Mouse (Mus musculus): ENCODE data around the gene Impg2.

Impg2 gene

GRCm38 (mm10) chr16:56204051-56204450, at the start of gene Impg2:
Gene Impg2, plus strand, starts transcription at chr16:56204313.
- in situ Hi-C loops (cut with MboI, MseI): no loop called here

DNA sequence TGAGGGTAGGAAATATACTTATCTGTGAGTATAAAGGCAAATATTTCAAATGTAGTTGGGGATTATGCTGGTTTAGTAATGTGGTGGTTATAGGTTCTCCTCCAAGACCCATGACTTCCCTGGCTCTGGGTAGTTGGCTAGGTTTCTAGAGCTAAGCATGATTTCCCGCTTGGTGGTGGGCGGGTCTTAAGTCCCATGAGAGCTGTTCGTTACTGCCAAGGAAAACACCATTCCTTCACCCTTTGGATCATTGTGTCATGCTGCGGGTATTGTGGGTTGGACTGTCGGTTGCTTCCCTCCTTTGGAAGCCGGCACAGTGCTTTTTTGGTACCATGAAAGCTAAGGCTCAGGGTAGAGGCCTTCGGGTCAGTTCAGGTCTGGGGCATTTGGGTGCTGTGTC, 40.6 kb upstream of the Impg2 start:
- in situ Hi-C loops (cut with MboI, MseI): no loop called here

- in situ Hi-C loops (cut with MboI, MseI): no loop called here
Measured at GRCm38 (mm10) chr16:56170247-56170646, 33.9 kb upstream of the Impg2 start.

- in situ Hi-C loops (cut with MboI, MseI): no loop called here
Measured at GRCm38 (mm10) chr16:56175867-56176581, 28.1 kb upstream of the Impg2 start.

DNA sequence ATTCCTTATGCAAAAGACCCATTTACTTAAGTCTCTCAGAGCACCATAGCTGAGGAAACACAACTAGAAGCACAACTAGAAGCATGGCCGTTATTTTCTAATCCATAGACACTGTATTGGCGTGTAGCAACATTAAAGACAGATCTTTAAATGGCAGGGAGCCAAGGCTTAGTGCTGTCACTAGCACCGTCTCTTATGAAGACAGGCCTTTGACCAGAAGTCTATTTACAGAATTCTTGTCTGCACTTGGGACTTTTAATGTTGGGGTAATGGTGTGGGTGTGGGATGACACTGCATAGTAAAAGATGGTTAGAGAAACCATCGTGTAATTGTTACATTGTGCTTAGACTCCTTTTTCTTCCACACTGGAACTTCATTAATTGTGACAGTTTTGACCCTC, 17.2 kb upstream of the Impg2 start:
- in situ Hi-C loops (cut with MboI, MseI): no loop called here

- in situ Hi-C loops (cut with MboI, MseI): no loop called here
Measured at GRCm38 (mm10) chr16:56188198-56188597, 15.9 kb upstream of the Impg2 start.

- in situ Hi-C loops (cut with MboI, MseI): no loop called here
Measured at GRCm38 (mm10) chr16:56212740-56213139, 8.6 kb downstream of the Impg2 start.

GRCm38 (mm10) chr16:56227686-56228085, 23.6 kb downstream of the Impg2 start:
- in situ Hi-C loops (cut with MboI, MseI): no loop called here

- in situ Hi-C loops (cut with MboI, MseI): no loop called here
Measured at GRCm38 (mm10) chr16:56229455-56229854, 25.3 kb downstream of the Impg2 start.

GRCm38 (mm10) chr16:56231300-56231699, 27.2 kb downstream of the Impg2 start:
- in situ Hi-C loops (cut with MboI, MseI): no loop called here

- in situ Hi-C loops (cut with MboI, MseI): no loop called here
Measured at GRCm38 (mm10) chr16:56232736-56233135, 28.6 kb downstream of the Impg2 start.

- in situ Hi-C loops (cut with MboI, MseI): no loop called here
Measured at GRCm38 (mm10) chr16:56246031-56246430, 41.9 kb downstream of the Impg2 start.

DNA sequence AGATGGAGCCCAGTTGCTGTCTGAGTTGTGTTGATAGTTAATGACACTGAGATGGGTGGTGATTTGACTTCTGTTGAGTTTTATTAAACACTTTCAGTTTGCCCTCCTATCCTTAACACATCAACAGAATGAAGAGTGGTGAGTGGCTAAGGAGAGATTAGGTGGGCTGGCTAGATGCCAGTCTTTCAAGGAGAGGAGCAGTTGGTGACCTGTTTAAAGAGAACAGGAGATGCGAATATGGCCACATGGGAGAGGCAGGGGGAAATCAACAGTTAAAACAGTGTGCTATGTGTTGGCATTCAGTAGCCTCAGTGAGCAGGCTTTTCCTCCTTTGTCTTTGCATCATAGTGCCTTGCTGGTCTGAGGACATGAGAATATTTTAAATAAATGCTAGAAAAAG, 69.8 kb downstream of the Impg2 start:
- in situ Hi-C loops (cut with MboI, MseI): no loop called here

- in situ Hi-C loops (cut with MboI, MseI): no loop called here
Measured at GRCm38 (mm10) chr16:56279060-56279459, 74.9 kb downstream of the Impg2 start.

GRCm38 (mm10) chr16:56279752-56280151, 75.6 kb downstream of the Impg2 start:
- in situ Hi-C loops (cut with MboI, MseI): loop anchor here (10.0 kb wide), 1 partner anchor 1185 kb away; no protein-coding TSS in a partner anchor

DNA sequence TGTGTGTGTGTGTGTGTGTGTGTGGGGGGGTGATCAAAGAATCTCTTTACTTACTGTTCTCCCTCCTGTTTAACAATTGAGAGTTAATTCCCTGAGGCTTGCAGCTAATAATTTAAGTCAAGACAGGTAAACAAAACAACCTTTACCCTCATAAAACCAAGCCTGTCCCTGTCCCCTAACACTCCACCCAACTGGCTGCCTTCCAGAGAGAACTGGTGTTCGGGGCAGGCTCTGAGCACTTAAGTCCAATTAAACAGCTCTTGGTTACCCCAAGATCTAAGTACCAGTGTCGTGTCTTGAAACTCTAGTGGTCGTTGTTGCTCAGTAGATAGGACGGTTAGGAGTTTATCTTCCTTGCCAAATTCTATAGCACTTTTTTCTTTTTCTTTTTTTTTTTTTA, 77.2 kb downstream of the Impg2 start:
- in situ Hi-C loops (cut with MboI, MseI): loop anchor here (10.0 kb wide), 1 partner anchor 1187 kb away; no protein-coding TSS in a partner anchor

DNA sequence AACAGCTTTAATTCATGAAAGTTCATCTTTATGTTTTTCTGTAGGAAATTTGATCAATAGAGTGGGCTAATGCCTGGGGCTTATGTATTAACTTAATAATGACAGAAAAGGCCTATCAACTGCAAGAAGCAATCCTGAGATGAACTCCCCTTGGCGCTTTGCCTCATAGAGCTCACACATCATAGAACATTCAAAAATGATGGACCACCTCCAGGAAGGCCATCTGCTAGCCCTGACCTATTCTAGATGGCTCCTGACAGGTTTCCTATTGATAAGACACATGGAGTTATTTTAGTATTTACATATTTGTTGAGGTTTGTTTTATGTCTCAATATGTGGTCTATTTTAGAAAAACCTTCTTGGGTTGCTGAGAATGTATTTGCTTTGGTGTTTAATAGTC, 79.2 kb downstream of the Impg2 start:
- in situ Hi-C loops (cut with MboI, MseI): loop anchor here (10.0 kb wide), 1 partner anchor 1189 kb away; no protein-coding TSS in a partner anchor

- in situ Hi-C loops (cut with MboI, MseI): loop anchor here (10.0 kb wide), 1 partner anchor 1189 kb away; no protein-coding TSS in a partner anchor
Measured at GRCm38 (mm10) chr16:56283873-56284272, 79.8 kb downstream of the Impg2 start.

GRCm38 (mm10) chr16:56286076-56286475, 82.0 kb downstream of the Impg2 start:
- in situ Hi-C loops (cut with MboI, MseI): loop anchor here (10.0 kb wide), 1 partner anchor 1191 kb away; no protein-coding TSS in a partner anchor

GRCm38 (mm10) chr16:56286977-56287376, 82.9 kb downstream of the Impg2 start:
- in situ Hi-C loops (cut with MboI, MseI): loop anchor here (10.0 kb wide), 1 partner anchor 1192 kb away; no protein-coding TSS in a partner anchor

DNA sequence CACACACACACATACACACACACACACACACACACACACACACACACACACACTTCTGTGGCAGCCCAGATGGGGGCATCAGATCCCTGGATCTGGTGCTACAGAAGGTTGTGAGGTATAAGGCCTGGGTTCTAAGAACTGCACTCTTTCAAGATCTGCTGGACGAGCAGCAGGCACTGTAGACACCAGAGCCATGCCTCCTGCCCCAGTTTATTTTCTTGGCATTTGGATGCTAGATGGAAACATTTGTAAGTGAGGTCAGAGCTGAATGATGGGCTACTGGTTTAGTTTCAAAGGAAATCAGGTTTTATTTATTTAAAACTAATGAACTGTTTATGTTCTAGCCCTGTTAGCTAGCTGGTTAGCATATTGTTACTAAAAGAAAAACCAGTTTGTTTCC, 90.8 kb downstream of the Impg2 start:
- in situ Hi-C loops (cut with MboI, MseI): no loop called here

DNA sequence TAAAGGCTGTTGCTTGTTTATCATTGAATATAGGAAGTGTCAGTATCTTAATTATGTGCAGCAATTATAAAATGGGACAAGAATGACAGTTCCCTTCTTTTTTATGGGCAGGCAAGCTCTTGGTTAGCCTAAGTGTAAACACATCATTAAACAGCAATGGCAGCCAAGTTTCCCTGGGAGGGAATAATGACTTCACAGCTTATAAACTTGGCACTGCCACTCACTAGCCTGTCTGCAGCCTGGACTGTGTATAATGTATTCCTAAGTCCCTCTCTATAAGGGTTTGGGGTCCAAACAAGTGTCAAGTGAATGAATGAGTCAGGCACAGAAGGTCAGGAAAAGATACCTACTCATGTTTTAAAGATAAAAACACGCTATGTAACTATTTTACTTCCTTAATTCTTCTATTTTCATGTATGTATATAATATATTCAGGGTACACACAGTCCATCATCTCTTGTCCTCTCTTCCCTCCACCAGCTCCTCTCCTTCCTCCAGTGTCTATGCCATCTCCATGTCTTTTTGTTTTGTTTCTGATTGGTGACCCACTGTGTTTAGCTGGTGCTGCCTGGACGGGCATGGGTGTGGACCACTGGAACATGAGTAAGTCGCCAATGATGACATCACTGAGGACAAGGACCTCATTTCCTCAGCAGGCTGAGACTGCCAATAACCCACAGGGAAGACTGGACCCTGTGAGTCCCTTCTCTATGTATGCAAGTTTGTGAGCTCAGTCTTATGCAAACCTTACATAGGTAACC, 92.0 kb downstream of the Impg2 start:
- in situ Hi-C loops (cut with MboI, MseI): no loop called here

GRCm38 (mm10) chr16:56298248-56298647, 94.1 kb downstream of the Impg2 start:
- in situ Hi-C loops (cut with MboI, MseI): no loop called here
